Mouse (Mus musculus) lung, postnatal 0 days (tissue): ENCODE measurements around the gene Ism2. TPM values are rescaled to one million over a fixed set of nuclear protein-coding genes. Genes with fewer than 3 reads are reported as not detected.

Experiments
- ATAC-seq: fragments of 200-750 bp; cut with Nextera tagmentation; 2 replicates; pipeline ENCODE4 v1.8.0; 2017; ENCODE audit warnings: moderate library complexity
- DNase-seq: peaks from one replicate; pipeline ENCODE4 v3.0.0-alpha.2; 2016; ENCODE audit warnings: low spot score
- H3K27ac ChIP-seq: fragments of 300-500 bp; sonication (generic); 2 replicates; pipeline ENCODE4 v1.5.1; 2014; ENCODE audit warnings: antibody characterized with exemption, mild to moderate bottlenecking, low read length, mixed read lengths
- H3K27me3 ChIP-seq: fragments of 300-500 bp; sonication (generic); replicated peaks from 2 replicates; pipeline ENCODE4 v1.6.1; 2014; ENCODE audit warnings: low read length, mixed read lengths; ENCODE audit not compliant: insufficient read depth
- H3K36me3 ChIP-seq: fragments of 300-500 bp; sonication (generic); 2 replicates; pipeline ENCODE4 v1.6.1; 2014; ENCODE audit warnings: low read length, mixed read lengths; ENCODE audit not compliant: insufficient read depth
- H3K4me1 ChIP-seq: fragments of 300-500 bp; sonication (generic); 2 replicates; pipeline ENCODE4 v1.6.1; 2014; ENCODE audit warnings: antibody characterized with exemption, low read depth, low read length, mixed read lengths; ENCODE audit not compliant: insufficient read depth
- H3K4me2 ChIP-seq: fragments of 300-500 bp; sonication (generic); replicated peaks from 2 replicates; pipeline ENCODE4 v1.6.1; 2014; ENCODE audit warnings: low read depth, mild to moderate bottlenecking, low read length, moderate library complexity, mixed read lengths
- H3K4me3 ChIP-seq: fragments of 300-500 bp; sonication (generic); 2 replicates; pipeline ENCODE4 v1.5.1; 2014; ENCODE audit warnings: low read depth, low read length
- H3K9ac ChIP-seq: fragments of 300-500 bp; sonication (generic); replicated peaks from 2 replicates; pipeline ENCODE4 v1.6.1; 2014; ENCODE audit warnings: low read depth, mild to moderate bottlenecking
- H3K9me3 ChIP-seq: fragments of 300-500 bp; sonication (generic); 2 replicates; pipeline ENCODE4 v1.6.1; 2016; ENCODE audit warnings: low read length, mixed read lengths
- CTCF ChIP-seq: IDR thresholded peaks from 2 replicates; pipeline ENCODE4 v1.5.1; 2016; ENCODE audit warnings: antibody characterized with exemption, mild to moderate bottlenecking
- EP300 ChIP-seq: IDR thresholded peaks from 2 replicates; pipeline ENCODE4 v1.6.1; 2016; ENCODE audit warnings: antibody characterized with exemption, mild to moderate bottlenecking, control low read depth
- WGBS: fragments of 180-500 bp; shearing (Covaris S2); extraction: QIAGEN DNeasy Blood & Tissue Kit; methylation state at CpG from one replicate; pipeline ENCODE4 v1.1.7; 2014; 5-methylcytosine and 5-hydroxymethylcytosine counted together
- polyA plus RNA-seq: library from polyadenylated mRNA; unstranded; fragments of >200 nt; fragmentation: Nextera tagmentation; extraction: Ambion mirVana; gene quantifications from 2 replicates; pipeline ENCODE4 v1.2.1, GENCODE M21; 2015

Ism2 gene
- polyA plus RNA-seq, 1 experiment from 2014 or later, result 2.2 TPM

DNA sequence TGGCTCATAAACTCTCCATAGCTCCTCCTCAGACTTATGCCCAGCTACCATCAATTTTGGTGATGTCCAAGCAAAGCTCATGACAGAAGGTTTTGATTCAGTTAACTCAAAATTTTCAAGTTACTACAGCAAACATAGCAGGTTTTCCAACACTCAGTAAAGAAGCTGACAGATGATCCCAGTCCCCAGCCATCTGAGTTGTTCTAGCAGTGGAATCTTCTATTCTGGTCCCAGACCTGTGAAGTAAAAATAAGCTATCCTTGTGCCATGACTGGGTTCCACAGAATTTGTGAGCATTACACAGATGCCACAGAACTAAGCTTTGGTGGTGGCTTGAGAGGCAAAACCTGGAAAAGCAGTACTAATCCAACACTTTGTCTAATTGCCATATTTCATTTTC lies 34.3 kb upstream of the Ism2 start:
- Histone ChIP-seq H3K36me3 (peaks cover 6% of the 10 kb centered on the region), H3K9ac (no peak overlapping the region), H3K4me2 (no peak overlapping the region), H3K4me1 (no peaks in the 10 kb centered on the region), H3K9me3 (no peaks in the 10 kb centered on the region), H3K4me3 (no peak overlapping the region), H3K27ac (no peak overlapping the region), H3K27me3 (no peaks in the 10 kb centered on the region)
- DNase-seq (no peak), ATAC-seq (no peak)
- no peak for TF ChIP-seq CTCF
- TF ChIP-seq EP300, result no peak

DNA sequence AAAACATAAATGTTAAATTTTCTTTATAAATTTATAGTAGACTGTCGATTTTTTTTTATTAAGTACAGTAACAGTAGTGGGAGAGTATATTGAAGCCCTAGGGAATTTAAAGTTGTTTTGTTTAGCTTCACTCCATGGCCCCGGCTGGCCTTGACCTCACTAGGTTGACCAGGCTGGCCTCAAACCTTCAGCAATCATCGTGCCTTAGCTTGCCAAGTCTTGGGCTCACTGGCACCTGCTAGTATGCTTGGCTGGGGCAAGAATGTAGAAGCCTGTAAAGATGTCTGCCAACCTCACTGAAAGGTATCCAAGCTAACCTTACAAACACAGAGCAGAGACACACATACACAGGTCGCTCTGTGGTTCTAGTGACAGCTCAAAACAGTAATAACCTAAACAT lies 33.0 kb upstream of the Ism2 start:
- ATAC-seq (no peak), DNase-seq (no peak)
- Histone ChIP-seq H3K9me3 (no peaks in the 10 kb centered on the region), H3K4me2 (no peak overlapping the region), H3K27ac (no peak overlapping the region), H3K36me3 (peaks cover 6% of the 10 kb centered on the region), H3K4me3 (no peak overlapping the region), H3K4me1 (peaks cover 6% of the 10 kb centered on the region; the same call in 1 of the 2 replicates), H3K27me3 (no peaks in the 10 kb centered on the region), H3K9ac (no peak overlapping the region)
- WGBS, result 76% methylated on average over 4 of the region's 4 CpGs
- TF ChIP-seq CTCF, result no peak
- no peak for TF ChIP-seq EP300

DNA sequence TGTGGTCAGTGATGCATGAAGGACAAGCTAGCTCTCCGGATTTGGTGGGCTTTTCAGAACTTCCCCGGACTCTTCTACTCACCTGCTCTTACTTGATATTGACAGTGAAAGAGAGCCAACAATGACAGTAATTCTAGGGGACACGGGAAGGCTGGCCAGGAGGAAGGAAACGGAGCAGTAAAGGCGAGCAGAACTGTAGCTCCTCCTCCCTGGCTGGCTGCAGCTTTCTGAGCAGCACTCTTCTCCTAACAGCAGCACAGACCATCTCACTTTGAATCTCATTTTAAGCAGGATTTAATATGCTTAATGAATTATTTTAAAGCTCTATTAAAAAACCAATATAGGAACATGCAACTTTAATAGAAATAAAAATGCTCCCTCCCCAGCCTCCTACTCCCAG lies 32.4 kb upstream of the Ism2 start:
- DNase-seq, result no peak
- ATAC-seq, result no peak
- peaks cover 6% of the 10 kb centered on the region; the same call in 1 of the 2 replicates for H3K4me1 ChIP-seq
- no peaks in the 10 kb centered on the region for H3K27me3 ChIP-seq
- H3K4me2 ChIP-seq, result no peak overlapping the region
- H3K27ac ChIP-seq, result no peak overlapping the region
- 51% methylated on average over 5 of the region's 5 CpGs for WGBS
- no peaks in the 10 kb centered on the region for H3K9me3 ChIP-seq
- no peak for TF ChIP-seq CTCF
- no peak for TF ChIP-seq EP300
- H3K4me3 ChIP-seq, result no peak overlapping the region
- peaks cover 6% of the 10 kb centered on the region for H3K36me3 ChIP-seq
- no peak overlapping the region for H3K9ac ChIP-seq

DNA sequence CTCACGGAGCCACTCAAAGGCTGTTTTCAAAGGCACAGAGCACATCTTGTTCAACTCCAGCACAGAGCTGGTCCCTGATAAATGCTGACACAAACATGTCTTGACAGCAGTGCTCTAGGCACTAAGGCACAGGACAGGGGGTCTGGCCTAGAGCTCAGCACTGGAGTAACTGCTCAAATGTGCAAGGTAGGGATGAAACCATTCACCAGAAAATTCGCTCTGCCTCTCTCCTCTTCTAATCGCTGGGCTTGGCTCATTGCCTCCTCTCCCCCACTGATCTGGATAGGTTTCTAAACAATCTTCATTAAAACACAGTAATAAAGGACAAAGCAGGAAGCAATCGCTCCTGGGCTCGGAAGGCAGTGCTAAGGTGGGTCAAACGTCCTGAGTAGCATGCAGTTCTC lies 31.6 kb upstream of the Ism2 start:
- Histone ChIP-seq H3K4me2 (no peak overlapping the region), H3K9me3 (no peaks in the 10 kb centered on the region), H3K9ac (no peak overlapping the region), H3K36me3 (peaks cover 6% of the 10 kb centered on the region), H3K27me3 (no peaks in the 10 kb centered on the region), H3K4me3 (no peak overlapping the region), H3K4me1 (peaks cover 6% of the 10 kb centered on the region; the same call in 1 of the 2 replicates), H3K27ac (no peak overlapping the region)
- TF ChIP-seq EP300 (no peak), CTCF (no peak)
- WGBS, result 49% methylated on average over 6 of the region's 6 CpGs
- ATAC-seq (no peak), DNase-seq (no peak)

DNA sequence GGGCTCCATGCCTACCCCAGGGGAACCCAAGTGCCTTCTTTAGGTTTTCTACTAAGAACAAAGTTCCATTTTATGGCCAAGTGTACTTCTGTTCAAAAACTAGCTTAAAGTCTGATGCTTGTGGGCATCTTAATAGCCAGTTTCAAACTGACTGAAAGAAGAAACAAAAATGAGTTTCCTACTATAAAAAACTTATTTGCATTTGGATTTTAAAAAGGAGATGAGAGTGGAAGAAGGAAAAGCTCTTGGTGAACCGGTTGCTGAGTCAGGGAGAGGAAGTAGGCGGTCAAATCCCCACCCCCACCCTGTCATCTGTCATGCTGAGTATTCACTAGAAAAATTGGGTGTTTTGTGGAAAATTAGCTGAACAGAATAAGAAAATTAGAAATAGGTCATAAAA lies 30.7 kb upstream of the Ism2 start:
- no peak overlapping the region for H3K4me3 ChIP-seq
- no peaks in the 10 kb centered on the region for H3K9me3 ChIP-seq
- ATAC-seq (no peak), DNase-seq (no peak)
- peaks cover 6% of the 10 kb centered on the region; the same call in 1 of the 2 replicates for H3K4me1 ChIP-seq
- 45% methylated on average over 2 of the region's 2 CpGs for WGBS
- H3K36me3 ChIP-seq, result peaks cover 6% of the 10 kb centered on the region
- no peaks in the 10 kb centered on the region for H3K27me3 ChIP-seq
- no peak overlapping the region for H3K9ac ChIP-seq
- no peak overlapping the region for H3K27ac ChIP-seq
- no peak for TF ChIP-seq EP300
- no peak for TF ChIP-seq CTCF
- H3K4me2 ChIP-seq, result no peak overlapping the region

DNA sequence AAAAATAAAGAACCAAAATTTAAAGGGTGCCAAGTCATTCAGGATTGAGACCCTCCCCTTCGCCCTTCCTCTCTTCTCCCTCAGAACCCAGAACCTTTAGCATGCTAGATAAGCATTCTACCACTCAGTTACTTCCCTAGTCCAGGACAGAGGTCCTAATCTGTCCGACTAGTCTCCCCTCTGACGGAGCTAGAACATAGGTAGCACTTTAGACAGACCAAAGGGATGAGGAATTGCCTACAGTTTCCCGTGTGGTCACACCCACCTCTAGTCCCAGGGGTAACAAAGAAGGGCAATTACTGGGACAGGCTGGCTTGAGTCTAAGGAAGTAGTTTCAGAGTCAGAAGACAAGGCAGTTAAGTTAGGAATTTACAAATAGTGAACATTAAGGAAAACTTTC lies 28.5 kb upstream of the Ism2 start:
- peak; percentile 9 for DNase-seq
- no peak for ATAC-seq
- Histone ChIP-seq H3K4me2 (no peak overlapping the region), H3K4me1 (peaks cover 6% of the 10 kb centered on the region; the same call in 1 of the 2 replicates), H3K27me3 (no peaks in the 10 kb centered on the region), H3K27ac (no peak overlapping the region), H3K4me3 (no peak overlapping the region), H3K36me3 (peaks cover 6% of the 10 kb centered on the region; the same call in 1 of the 2 replicates), H3K9ac (no peak overlapping the region), H3K9me3 (no peaks in the 10 kb centered on the region)
- TF ChIP-seq EP300 (no peak), CTCF (no peak)
- WGBS, result 52% methylated on average over 4 of the region's 4 CpGs

DNA sequence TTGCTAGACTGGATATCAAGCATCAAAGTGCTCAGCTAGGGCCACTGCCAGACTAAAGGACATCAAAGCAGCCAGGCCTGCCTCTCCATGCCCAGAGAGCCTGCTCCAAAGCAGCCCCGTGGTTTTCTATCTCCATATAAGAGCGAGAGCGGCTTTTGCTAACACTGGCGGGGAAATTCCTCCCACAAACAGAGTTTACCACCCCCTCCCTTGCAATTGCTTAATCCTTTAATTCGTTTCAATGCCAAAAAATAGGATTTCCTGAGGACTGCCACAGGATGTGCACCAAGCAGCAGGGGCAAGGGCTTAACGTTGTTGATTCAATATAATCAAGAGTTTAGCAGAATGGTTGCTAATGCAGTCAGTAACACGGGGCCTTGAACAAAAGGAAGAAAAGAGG lies 28.1 kb upstream of the Ism2 start:
- Histone ChIP-seq H3K27me3 (no peaks in the 10 kb centered on the region), H3K4me3 (no peak overlapping the region), H3K9ac (no peak overlapping the region), H3K4me1 (peaks cover 6% of the 10 kb centered on the region; the same call in 1 of the 2 replicates), H3K9me3 (no peaks in the 10 kb centered on the region), H3K36me3 (peaks cover 3% of the 10 kb centered on the region; the same call in 1 of the 2 replicates), H3K4me2 (no peak overlapping the region), H3K27ac (no peak overlapping the region)
- DNase-seq, result peak; percentile 30
- 27% methylated on average over 7 of the region's 7 CpGs for WGBS
- peak; percentile 44 for ATAC-seq
- TF ChIP-seq CTCF, result no peak
- no peak for TF ChIP-seq EP300
